Mouse (Mus musculus) forebrain, embryonic 11.5 days (tissue): ENCODE data around the gene Gucy2c. TPM values are rescaled to one million over a fixed set of nuclear protein-coding genes. Genes with fewer than 3 reads are reported as not detected.

ENCODE experiments used
- ATAC-seq: fragments of 200-750 bp; cut with Nextera tagmentation; replicated peaks from 2 replicates; pipeline ENCODE4 v1.8.0; 2017; ENCODE audit warnings: moderate TSS enrichment; ENCODE audit not compliant: low FRiP score
- DNase-seq: peaks from one replicate; pipeline ENCODE4 v3.0.0-alpha.2; 2017; ENCODE audit warnings: low spot score
- H3K27ac ChIP-seq: fragments of 300-500 bp; sonication (generic); 2 replicates; pipeline ENCODE4 v1.5.1; 2014; ENCODE audit warnings: low read depth, low read length
- H3K27me3 ChIP-seq: fragments of 300-500 bp; sonication (generic); 2 replicates; pipeline ENCODE4 v1.6.1; 2014; ENCODE audit warnings: mild to moderate bottlenecking, low read length, mixed read lengths; ENCODE audit not compliant: control insufficient read depth, insufficient read depth
- H3K36me3 ChIP-seq: fragments of 300-500 bp; sonication (generic); 2 replicates; pipeline ENCODE4 v1.6.1; 2014; ENCODE audit warnings: mild to moderate bottlenecking, low read length, moderate library complexity, mixed read lengths; ENCODE audit not compliant: control insufficient read depth, insufficient read depth
- H3K4me1 ChIP-seq: fragments of 300-500 bp; sonication (generic); replicated peaks from 2 replicates; pipeline ENCODE4 v1.6.1; 2014; ENCODE audit warnings: low read length, mixed read lengths; ENCODE audit not compliant: control insufficient read depth, insufficient read depth
- H3K4me2 ChIP-seq: fragments of 300-500 bp; sonication (generic); 2 replicates; pipeline ENCODE4 v1.6.1; 2014; ENCODE audit warnings: low read depth, mild to moderate bottlenecking, low read length, moderate library complexity, mixed read lengths; ENCODE audit not compliant: severe bottlenecking
- H3K4me3 ChIP-seq: fragments of 300-500 bp; sonication (generic); 2 replicates; pipeline ENCODE4 v1.5.1; 2014; ENCODE audit warnings: low read depth, low read length
- H3K9ac ChIP-seq: fragments of 300-500 bp; sonication (generic); 2 replicates; pipeline ENCODE4 v1.6.1; 2014; ENCODE audit warnings: low read length
- H3K9me3 ChIP-seq: fragments of 300-500 bp; sonication (generic); 2 replicates; pipeline ENCODE4 v1.6.1; 2016; ENCODE audit warnings: low read length, mixed read lengths; ENCODE audit not compliant: control insufficient read depth
- WGBS: fragments of 180-500 bp; shearing (Covaris S2); extraction: QIAGEN DNeasy Blood & Tissue Kit; methylation state at CpG from one replicate; pipeline ENCODE4 v1.1.7; 2014; 5-methylcytosine and 5-hydroxymethylcytosine counted together
- polyA plus RNA-seq: library from polyadenylated mRNA; unstranded; fragments of >200 nt; fragmentation: Nextera tagmentation; extraction: Ambion mirVana; gene quantifications from 2 replicates; pipeline ENCODE4 v1.2.1, GENCODE M21; 2014

The Gucy2c gene
- not detected in 2 replicates for polyA plus RNA-seq

DNA sequence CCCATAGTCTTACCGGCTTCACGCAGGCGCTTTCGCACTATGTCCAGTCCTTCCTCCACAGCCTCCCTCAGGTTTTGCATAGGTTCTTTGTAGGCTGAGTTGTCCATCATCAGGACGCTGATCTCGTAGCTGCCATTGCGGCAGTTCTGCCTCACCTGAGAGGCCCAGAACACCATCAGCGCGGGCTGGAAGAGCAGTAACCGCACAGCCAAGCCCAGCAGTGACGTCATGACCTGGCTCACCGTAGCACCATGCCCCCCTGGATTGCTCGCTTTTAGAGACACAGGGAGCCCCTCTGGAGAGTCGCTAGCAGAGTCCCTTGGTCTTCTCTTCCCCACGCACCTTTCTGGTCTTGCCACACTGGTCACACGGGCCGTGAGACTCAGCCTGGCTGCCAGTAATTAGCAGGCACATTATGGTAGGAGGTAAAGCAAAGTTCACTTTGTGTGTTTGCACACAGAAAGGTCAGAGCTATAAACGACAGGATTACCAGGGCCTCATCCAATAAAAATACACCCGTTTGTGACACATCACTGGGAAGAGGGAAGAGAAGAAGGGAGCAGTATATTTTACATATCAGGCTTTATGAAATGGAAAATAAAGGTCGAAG, at the start of gene Gucy2c:
Gucy2c (minus strand) TSS at position 389 of the 610 bp plus-strand sequence.
- DNase-seq (no peak), ATAC-seq (no peak)
- WGBS = 86% methylated on average over 20 of the region's 20 CpGs

DNA sequence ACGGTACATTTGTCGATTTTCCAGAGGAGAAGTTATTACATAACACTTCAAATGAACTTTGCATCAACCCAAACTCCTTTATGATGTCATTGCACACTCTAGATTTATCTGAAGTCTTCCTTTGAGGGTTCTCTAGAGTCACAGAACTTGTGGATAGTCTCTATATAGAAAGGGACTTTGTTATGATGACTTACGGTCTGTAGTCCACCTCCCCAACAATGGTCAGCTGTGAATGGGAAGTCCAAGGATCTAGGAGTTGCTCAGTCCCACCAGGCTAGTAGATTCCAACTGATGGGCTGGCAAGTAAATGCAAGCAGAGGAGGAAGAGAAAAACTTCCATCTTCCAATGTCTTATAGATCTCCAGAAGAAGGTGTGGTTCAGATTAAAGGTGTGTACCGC, 47.1 kb upstream of the Gucy2c start:
- Histone ChIP-seq H3K27me3 (no peaks in the 10 kb centered on the region), H3K4me3 (peak overlapping the region; percentile 96), H3K36me3 (no peaks in the 10 kb centered on the region; the same call in 1 of the 2 replicates), H3K4me2 (peak overlapping the region; percentile 43), H3K9me3 (no peaks in the 10 kb centered on the region), H3K27ac (no peak overlapping the region), H3K4me1 (no peaks in the 10 kb centered on the region; the same call in 1 of the 2 replicates), H3K9ac (peak overlapping the region; percentile 31; the same call in 1 of the 2 replicates)
- ATAC-seq = no peak
- no peak for DNase-seq
- 35% methylated on average over 4 of the region's 4 CpGs for WGBS

More for the DNA sequence above, at the start of gene Gucy2c:
- Histone ChIP-seq H3K9ac (no peak within 1 kb of the TSS), H3K27ac (no peak within 1 kb of the TSS), H3K27me3 (no peaks in the 10 kb centered on the region), H3K4me1 (no peaks in the 10 kb centered on the region), H3K36me3 (no peaks in the 10 kb centered on the region), H3K9me3 (no peaks in the 10 kb centered on the region), H3K4me2 (no peak within 1 kb of the TSS), H3K4me3 (no peak within 1 kb of the TSS)

DNA sequence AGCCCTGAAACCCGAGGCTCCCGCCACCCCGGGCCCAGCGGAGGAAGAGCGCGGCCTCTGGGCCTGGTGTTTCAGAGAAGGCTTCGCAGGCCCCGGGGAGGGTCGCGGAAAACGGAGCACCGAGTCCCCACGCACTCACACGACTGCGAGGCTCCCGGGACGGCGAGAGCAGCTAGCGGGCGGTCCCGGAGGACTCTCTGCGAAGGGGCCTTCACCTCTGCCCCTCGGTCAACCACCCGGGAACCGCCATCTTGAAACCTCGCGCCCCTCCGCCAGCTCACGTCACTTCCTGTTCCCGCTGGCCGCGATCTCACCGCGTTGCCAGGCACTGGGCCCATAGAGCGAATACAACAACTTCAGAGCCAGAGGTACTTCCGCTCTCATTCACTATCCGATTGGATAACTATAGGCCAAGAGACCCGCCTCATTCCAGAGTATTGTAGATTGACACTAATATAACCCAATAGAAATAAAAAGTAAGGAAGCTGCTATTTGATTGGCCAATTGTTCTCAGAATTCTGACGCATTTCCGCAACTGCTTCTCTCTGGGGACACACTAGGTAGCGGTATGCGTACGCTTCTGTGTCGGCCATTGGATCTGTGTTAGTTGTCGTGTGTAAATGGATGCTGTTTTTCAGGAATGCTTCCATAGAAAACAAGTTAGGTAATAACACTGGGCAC, 46.5 kb upstream of the Gucy2c start, which contains the start of gene Wbp11:
Wbp11 (minus strand) TSS at position 353 of the 681 bp plus-strand sequence.
- no peaks in the 10 kb centered on the region; the same call in 1 of the 2 replicates for H3K36me3 ChIP-seq
- H3K4me3 ChIP-seq = peak within 1 kb of the TSS; percentile 96
- DNase-seq (peak; percentile 96), ATAC-seq (peak; percentile 100)
- under 1% methylated on average over 45 of the region's 45 CpGs for WGBS
- H3K9ac ChIP-seq = peak within 1 kb of the TSS; percentile 98
- H3K27me3 ChIP-seq = no peaks in the 10 kb centered on the region
- 0 out of 2 replicates have a peak within 1 kb of the TSS, but pooled peaks have one; percentile 53 for H3K27ac ChIP-seq
- peak within 1 kb of the TSS; percentile 75 for H3K4me2 ChIP-seq
- H3K4me1 ChIP-seq = no peaks in the 10 kb centered on the region; the same call in 1 of the 2 replicates
- no peaks in the 10 kb centered on the region for H3K9me3 ChIP-seq

DNA sequence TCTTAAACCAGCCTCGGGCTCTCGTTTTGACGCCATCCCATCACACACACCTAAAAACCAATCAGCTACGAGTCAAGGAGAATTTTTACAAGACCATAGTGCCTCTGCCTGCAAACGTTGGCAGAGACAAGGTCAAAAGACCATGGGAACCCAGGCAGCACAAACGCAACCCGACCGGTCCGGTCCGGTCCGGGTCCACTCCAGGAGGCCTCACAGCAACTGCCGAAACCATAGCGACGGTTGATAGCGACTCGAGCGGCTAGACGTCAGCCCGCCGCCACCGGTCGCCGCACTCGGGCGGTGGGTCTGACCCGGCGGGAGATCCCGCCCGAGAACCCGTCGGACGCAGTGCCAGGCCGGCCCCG, 45.9 kb upstream of the Gucy2c start, which contains the start of gene BC049715:
BC049715 (plus strand) TSS at position 111 of the 365 bp plus-strand sequence.
- peak within 1 kb of the TSS; percentile 98 for H3K9ac ChIP-seq
- H3K4me3 ChIP-seq = peak within 1 kb of the TSS; percentile 96
- DNase-seq = no peak
- H3K4me1 ChIP-seq = no peaks in the 10 kb centered on the region; the same call in 1 of the 2 replicates
- no peaks in the 10 kb centered on the region; the same call in 1 of the 2 replicates for H3K36me3 ChIP-seq
- H3K27me3 ChIP-seq = no peaks in the 10 kb centered on the region
- no peak for ATAC-seq
- peak within 1 kb of the TSS; percentile 75 for H3K4me2 ChIP-seq
- 0 out of 2 replicates have a peak within 1 kb of the TSS, but pooled peaks have one; percentile 53 for H3K27ac ChIP-seq
- WGBS = under 1% methylated on average over 34 of the region's 34 CpGs
- H3K9me3 ChIP-seq = no peaks in the 10 kb centered on the region

DNA sequence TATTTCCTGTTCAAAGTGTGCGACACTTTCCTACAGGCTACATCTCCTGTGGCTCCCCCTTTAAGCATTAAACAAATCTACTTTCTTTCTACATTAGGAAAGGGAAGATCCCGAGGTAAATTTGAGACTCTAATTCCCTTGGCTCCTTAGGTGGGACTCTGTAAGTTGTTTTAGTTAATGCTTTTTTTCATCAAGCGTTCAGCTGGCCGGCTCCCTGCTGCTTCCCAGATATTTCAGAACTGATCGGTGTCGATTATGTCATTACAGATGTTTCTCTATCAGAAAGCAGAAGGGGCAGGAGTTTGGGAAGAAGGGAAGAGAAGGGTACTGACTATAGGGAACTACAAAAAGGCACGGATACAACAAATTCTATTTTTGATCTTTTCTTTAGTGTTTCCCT, 45.6 kb upstream of the Gucy2c start:
- ATAC-seq (no peak), DNase-seq (no peak)
- peak overlapping the region; percentile 98 for H3K9ac ChIP-seq
- H3K4me3 ChIP-seq = peak overlapping the region; percentile 96
- H3K27me3 ChIP-seq = no peaks in the 10 kb centered on the region
- peak overlapping the region; percentile 75 for H3K4me2 ChIP-seq
- no peaks in the 10 kb centered on the region; the same call in 1 of the 2 replicates for H3K36me3 ChIP-seq
- H3K27ac ChIP-seq = no peak overlapping the region
- no peaks in the 10 kb centered on the region for H3K9me3 ChIP-seq
- WGBS = 18% methylated on average over 7 of the region's 7 CpGs
- H3K4me1 ChIP-seq = no peaks in the 10 kb centered on the region; the same call in 1 of the 2 replicates

DNA sequence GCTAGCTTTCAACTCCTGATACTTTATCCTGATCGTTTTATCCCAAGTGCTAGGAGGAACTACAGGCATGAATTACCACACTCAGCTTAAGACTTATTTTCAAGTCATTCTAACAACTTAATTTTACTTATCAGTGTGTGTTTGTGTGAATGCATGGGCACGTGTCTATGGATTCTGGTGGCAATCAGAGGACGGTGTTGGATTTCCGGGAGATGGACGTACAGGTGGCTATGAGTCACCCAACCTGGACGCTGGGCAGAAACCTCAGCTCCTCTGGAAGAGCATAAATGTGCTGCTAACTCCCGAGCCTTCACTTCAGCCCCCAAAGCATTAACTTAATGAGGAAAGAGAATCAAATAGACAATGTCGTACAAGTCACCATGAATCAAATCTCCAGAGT, 43.4 kb upstream of the Gucy2c start:
- ATAC-seq = no peak
- H3K36me3 ChIP-seq = peaks cover 6% of the 10 kb centered on the region
- no peak overlapping the region for H3K9ac ChIP-seq
- DNase-seq = no peak
- no peak overlapping the region for H3K4me2 ChIP-seq
- H3K4me3 ChIP-seq = no peak overlapping the region
- no peak overlapping the region for H3K27ac ChIP-seq
- H3K27me3 ChIP-seq = no peaks in the 10 kb centered on the region
- H3K4me1 ChIP-seq = no peaks in the 10 kb centered on the region; the same call in 1 of the 2 replicates
- WGBS = 95% methylated on average over 8 of the region's 8 CpGs
- H3K9me3 ChIP-seq = no peaks in the 10 kb centered on the region

DNA sequence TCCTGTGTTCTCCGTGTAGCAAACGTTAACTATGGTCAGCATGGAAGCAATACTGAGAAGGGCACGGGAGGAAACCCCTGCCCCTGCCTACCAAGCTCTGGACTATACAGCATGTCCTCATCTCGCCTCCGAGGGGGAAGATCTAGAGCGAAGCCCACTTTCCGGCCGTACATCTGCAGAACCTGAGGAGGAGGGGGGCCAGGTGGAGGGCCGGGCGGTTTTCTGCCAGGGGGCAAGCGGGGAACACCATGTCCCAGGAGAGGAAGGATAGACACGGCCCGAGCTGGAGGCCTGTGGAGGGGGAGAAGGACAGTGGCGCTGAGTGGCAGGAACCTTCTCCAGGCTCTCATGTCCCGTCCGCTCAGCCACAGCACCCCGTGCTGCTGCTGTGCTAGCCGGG, 39.5 kb upstream of the Gucy2c start:
- Histone ChIP-seq H3K9ac (no peak overlapping the region), H3K36me3 (peaks cover 25% of the 10 kb centered on the region), H3K4me1 (no peaks in the 10 kb centered on the region), H3K4me3 (no peak overlapping the region), H3K27ac (no peak overlapping the region), H3K27me3 (no peaks in the 10 kb centered on the region), H3K4me2 (no peak overlapping the region), H3K9me3 (no peaks in the 10 kb centered on the region)
- ATAC-seq = no peak
- DNase-seq = no peak
- WGBS = 96% methylated on average over 18 of the region's 18 CpGs

DNA sequence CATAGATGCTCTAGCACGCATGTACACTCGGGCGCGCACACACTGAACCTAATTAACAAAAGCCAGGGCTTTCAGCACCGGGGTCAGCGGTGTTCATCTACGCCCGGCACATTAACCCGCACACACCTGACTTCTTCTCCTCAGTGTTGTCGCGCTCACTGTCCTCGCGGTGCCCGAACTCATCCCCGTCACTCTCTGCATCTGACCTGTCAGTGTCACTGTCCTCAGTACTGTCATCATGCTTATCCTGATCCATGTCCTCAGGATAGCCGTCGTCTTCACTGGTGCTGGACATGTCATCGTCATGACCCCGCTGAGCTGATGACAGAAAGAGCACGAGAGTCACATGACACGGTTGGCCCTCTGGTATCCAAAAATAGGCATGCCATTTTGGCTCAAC, 38.8 kb upstream of the Gucy2c start:
- DNase-seq (no peak), ATAC-seq (no peak)
- WGBS = 97% methylated on average over 21 of the region's 21 CpGs

More for the DNA sequence above, 38.8 kb upstream of the Gucy2c start:
- Histone ChIP-seq H3K9me3 (no peaks in the 10 kb centered on the region), H3K27me3 (no peaks in the 10 kb centered on the region), H3K4me1 (no peaks in the 10 kb centered on the region), H3K4me3 (no peak overlapping the region), H3K36me3 (peaks cover 31% of the 10 kb centered on the region), H3K9ac (no peak overlapping the region), H3K4me2 (no peak overlapping the region), H3K27ac (no peak overlapping the region)
